Mouse (Mus musculus): ENCODE measurements around the gene Serhl. TPM values are rescaled to one million over a fixed set of nuclear protein-coding genes. Genes with fewer than 3 reads are reported as not detected.
A peak's percentile ranks its signal among the peaks of the same experiment; 100 is the strongest.

Gene Serhl
- polyA plus RNA-seq, 1 experiment from 2014 or later, result 61.5 TPM

DNA sequence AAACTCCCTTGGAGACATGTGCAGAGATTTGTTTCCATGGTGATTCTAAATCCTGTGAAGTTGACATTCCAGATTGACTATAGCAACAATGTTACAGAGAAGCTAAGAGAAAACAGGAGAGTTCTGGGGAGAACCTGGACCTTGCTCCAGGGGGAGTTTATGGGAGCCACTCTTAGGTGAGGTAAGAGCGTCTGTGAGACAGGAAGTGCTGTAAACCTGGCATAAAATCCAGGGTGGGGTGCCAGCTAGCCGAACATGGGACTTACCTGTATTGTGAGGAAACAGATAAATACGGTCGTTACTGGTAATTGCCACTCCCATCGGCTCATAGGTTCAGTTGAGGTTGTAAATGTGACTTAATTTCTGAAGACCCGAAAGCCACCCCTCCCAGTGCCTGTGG lies 17.1 kb downstream of the Serhl start:
- no peak for ATAC-seq (replicated peaks; ENCODE audit: insufficient number of reproducible peaks, insufficient read depth, low FRiP score, low read depth)
- H3K9ac ChIP-seq, result no peak overlapping the region
- no peak overlapping the region for H3K4me3 ChIP-seq
- H3K9me3 ChIP-seq (replicated peaks), result no peaks in the 10 kb centered on the region
- H3K36me3 ChIP-seq, result peaks cover 9% of the 10 kb centered on the region; the same call in 1 of the 2 replicates
- no peaks in the 10 kb centered on the region for H3K27me3 ChIP-seq
- H3K4me1 ChIP-seq (replicated peaks), result peaks cover 3% of the 10 kb centered on the region
- no peak overlapping the region for H3K4me2 ChIP-seq
- H3K27ac ChIP-seq, result no peak overlapping the region
- 81% methylated on average over 6 of the region's 6 CpGs for WGBS

DNA sequence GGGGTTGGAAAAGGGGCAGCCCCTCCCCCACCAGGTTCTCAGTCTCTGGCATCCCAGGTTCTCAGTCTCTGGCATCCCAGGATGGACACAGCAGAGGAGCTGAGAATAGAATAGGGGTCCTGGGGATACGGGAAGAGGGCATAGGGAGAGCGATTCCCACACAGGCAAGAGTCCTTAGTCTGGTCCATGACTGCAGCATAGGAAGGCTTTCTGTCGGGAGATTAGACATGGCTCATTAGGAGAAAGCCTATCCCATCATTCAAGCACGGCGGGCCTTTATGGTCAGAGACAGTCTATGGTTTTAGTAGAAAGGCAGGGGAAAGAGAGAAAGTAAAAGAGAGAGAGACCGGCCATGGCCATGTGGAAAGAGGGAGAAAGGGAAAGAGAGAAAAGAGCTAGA lies 18.5 kb downstream of the Serhl start:
- peaks cover 9% of the 10 kb centered on the region; the same call in 1 of the 2 replicates for H3K36me3 ChIP-seq
- H3K9ac ChIP-seq, result no peak overlapping the region
- no peak overlapping the region for H3K4me2 ChIP-seq
- H3K4me1 ChIP-seq (replicated peaks), result peaks cover 6% of the 10 kb centered on the region
- H3K27me3 ChIP-seq, result no peaks in the 10 kb centered on the region
- no peak overlapping the region for H3K27ac ChIP-seq
- WGBS, result 73% methylated on average over 6 of the region's 6 CpGs
- no peaks in the 10 kb centered on the region for H3K9me3 ChIP-seq (replicated peaks)
- no peak overlapping the region for H3K4me3 ChIP-seq
- no peak for ATAC-seq (replicated peaks; ENCODE audit: insufficient number of reproducible peaks, insufficient read depth, low FRiP score, low read depth)

DNA sequence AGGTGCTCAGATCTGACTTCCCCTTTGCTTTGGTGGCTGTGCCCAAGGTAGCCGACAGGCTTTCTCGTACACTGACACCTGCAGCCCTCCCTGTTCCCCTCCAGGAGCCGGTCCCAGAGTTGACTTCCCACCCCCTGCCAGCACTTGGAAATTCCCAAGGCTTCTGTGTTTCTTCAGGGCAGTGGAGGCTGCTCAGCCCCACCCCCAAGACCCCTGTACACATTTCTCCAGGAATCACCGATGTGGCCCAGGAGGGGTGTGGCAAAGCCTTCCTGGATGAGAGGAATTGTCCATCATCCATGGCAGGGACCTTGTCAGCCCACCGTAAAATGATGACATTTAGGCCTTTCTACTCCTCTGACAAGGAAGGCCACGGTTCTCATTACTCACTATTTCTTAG lies 22.0 kb downstream of the Serhl start:
- Histone ChIP-seq H3K4me2 (no peak overlapping the region), H3K36me3 (peaks cover 13% of the 10 kb centered on the region; the same call in 1 of the 2 replicates), H3K4me1 (replicated peaks) (peaks cover 18% of the 10 kb centered on the region), H3K9me3 (replicated peaks) (no peaks in the 10 kb centered on the region), H3K9ac (no peak overlapping the region), H3K27ac (no peak overlapping the region), H3K27me3 (no peaks in the 10 kb centered on the region), H3K4me3 (no peak overlapping the region)
- ATAC-seq (replicated peaks; ENCODE audit: insufficient number of reproducible peaks, insufficient read depth, low FRiP score, low read depth), result no peak
- WGBS, result 56% methylated on average over 6 of the region's 6 CpGs

DNA sequence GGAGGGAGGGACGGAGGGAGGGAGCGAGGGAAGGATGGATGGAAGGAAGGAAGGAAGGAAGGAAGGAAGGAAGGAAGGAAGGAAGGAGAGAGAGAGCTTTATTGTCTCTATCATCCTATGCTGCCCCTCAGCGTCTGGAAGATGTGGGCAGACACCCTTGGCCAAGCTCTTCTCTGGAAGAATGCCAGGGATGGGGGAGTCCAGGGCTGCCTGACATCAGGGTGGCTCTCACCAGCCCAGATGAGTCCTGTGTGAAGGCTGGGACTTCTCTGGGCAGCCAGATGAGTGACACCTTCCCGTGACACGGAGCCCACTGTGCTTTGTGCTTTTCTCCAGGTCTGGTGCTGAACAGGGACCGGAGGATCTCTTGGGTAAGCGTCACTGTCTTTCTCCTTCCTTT lies 22.6 kb downstream of the Serhl start:
- no peak for ATAC-seq (replicated peaks; ENCODE audit: insufficient number of reproducible peaks, insufficient read depth, low FRiP score, low read depth)

DNA sequence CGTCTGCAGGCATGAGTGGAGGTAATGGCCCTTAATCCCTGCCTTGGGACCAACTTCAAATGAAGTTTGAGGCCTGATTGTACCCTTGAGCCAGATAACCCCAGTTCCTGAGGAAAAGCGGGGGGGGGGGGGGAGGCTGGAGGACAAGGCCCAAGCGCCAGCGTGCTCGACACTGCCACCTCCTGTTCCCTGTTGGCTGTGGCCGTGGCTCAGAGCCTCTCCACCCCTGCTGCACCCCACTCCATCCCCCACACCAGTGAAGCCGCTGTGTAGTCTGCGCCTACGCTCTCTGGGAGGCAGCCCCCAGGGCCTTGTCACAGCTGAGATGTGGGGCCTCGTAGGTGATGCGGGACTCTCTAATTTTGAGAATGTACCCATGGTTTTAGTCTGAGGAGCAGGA lies 23.6 kb downstream of the Serhl start:
- H3K4me2 ChIP-seq, result no peak overlapping the region
- ATAC-seq (replicated peaks; ENCODE audit: insufficient number of reproducible peaks, insufficient read depth, low FRiP score, low read depth), result peak; percentile 73
- WGBS, result 9% methylated on average over 10 of the region's 11 CpGs

More for the DNA sequence above, 22.6 kb downstream of the Serhl start:
- Histone ChIP-seq H3K27me3 (no peaks in the 10 kb centered on the region), H3K9ac (no peak overlapping the region), H3K36me3 (peaks cover 18% of the 10 kb centered on the region; the same call in 1 of the 2 replicates), H3K4me3 (no peak overlapping the region), H3K27ac (no peak overlapping the region), H3K9me3 (replicated peaks) (no peaks in the 10 kb centered on the region), H3K4me2 (no peak overlapping the region), H3K4me1 (replicated peaks) (peaks cover 18% of the 10 kb centered on the region)
- WGBS, result 73% methylated on average over 7 of the region's 7 CpGs

DNA sequence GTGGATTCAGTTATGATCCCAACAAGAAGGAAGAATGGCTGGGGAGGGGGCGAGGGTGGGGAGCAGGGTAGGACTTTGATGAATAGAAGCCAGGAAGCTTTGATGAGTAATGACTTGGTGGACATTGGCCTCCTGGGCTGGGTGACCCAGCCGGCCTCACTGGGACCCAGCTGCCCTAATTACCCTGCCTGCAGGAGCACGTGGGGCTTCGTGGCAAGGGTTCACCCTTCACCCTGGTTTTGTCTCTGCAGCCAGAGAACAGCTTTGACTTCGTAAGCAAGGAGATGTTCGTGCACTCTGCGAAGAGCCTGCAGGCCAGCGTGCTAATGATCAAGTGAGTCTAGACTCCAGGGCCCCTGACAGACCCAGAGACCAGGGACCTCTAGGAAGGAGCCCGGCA lies 24.8 kb downstream of the Serhl start:
- H3K4me1 ChIP-seq (replicated peaks), result peaks cover 20% of the 10 kb centered on the region
- ATAC-seq (replicated peaks; ENCODE audit: insufficient number of reproducible peaks, insufficient read depth, low FRiP score, low read depth), result no peak
- no peak overlapping the region for H3K9ac ChIP-seq
- H3K27me3 ChIP-seq, result no peaks in the 10 kb centered on the region
- H3K36me3 ChIP-seq, result peaks cover 37% of the 10 kb centered on the region
- H3K4me2 ChIP-seq, result no peak overlapping the region
- WGBS, result 86% methylated on average over 9 of the region's 9 CpGs
- H3K27ac ChIP-seq, result no peak overlapping the region
- H3K9me3 ChIP-seq (replicated peaks), result no peaks in the 10 kb centered on the region
- no peak overlapping the region for H3K4me3 ChIP-seq

More for the DNA sequence above, 23.6 kb downstream of the Serhl start:
- Histone ChIP-seq H3K9me3 (replicated peaks) (no peaks in the 10 kb centered on the region), H3K27me3 (no peaks in the 10 kb centered on the region), H3K4me3 (no peak overlapping the region), H3K9ac (no peak overlapping the region), H3K36me3 (peaks cover 29% of the 10 kb centered on the region), H3K4me1 (replicated peaks) (peaks cover 18% of the 10 kb centered on the region), H3K27ac (no peak overlapping the region)

DNA sequence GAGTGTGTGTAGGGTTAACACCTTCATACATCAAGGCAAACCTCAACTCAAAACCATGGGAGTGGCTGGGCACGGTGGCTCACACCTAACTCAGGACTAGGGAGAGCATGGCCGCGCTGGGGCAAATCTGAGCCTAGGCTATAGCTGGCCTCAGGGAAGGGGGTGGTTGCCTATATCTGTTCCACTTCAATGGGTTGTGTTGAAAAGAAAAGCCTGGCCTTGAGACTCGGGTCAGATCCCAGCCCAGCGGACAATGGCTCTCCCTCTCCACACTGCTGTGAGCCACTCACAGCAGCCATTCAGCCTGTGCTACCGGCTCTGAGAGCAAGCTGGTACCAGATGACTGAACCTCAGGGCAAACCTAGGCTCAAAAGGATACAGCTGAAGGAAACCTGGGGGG lies 25.8 kb downstream of the Serhl start:
- 71% methylated on average over 6 of the region's 6 CpGs for WGBS
- no peak for ATAC-seq (replicated peaks; ENCODE audit: insufficient number of reproducible peaks, insufficient read depth, low FRiP score, low read depth)
- Histone ChIP-seq H3K4me2 (no peak overlapping the region), H3K4me1 (replicated peaks) (peaks cover 20% of the 10 kb centered on the region), H3K9me3 (replicated peaks) (no peaks in the 10 kb centered on the region), H3K36me3 (peaks cover 39% of the 10 kb centered on the region), H3K9ac (no peak overlapping the region), H3K27me3 (no peaks in the 10 kb centered on the region), H3K4me3 (no peak overlapping the region), H3K27ac (no peak overlapping the region)

DNA sequence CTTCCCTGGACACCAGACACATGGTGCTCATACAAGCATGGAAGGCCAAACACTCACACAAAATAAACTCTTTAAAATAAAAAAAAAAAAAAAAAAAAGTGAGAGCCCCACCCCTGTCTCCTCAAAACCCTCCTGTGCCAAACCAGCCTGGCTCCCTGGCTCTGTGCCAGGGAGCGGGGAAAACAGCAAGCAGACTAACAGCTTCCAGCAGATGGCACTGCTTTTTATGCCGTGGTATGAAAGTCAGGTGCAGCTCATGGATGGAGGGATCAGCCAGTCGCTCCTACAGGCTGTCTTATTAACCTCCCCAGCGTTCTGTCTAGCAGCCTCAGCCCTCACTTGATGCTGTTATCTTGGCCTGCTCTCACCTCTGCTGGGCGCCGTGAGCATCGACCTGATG lies 29.1 kb downstream of the Serhl start:
- 42% methylated on average over 7 of the region's 7 CpGs for WGBS
- Histone ChIP-seq H3K36me3 (peaks cover 38% of the 10 kb centered on the region), H3K4me2 (no peak overlapping the region), H3K4me1 (replicated peaks) (peaks cover 18% of the 10 kb centered on the region), H3K4me3 (no peak overlapping the region), H3K9ac (no peak overlapping the region), H3K27me3 (no peaks in the 10 kb centered on the region), H3K9me3 (replicated peaks) (no peaks in the 10 kb centered on the region), H3K27ac (no peak overlapping the region)
- no peak for ATAC-seq (replicated peaks; ENCODE audit: insufficient number of reproducible peaks, insufficient read depth, low FRiP score, low read depth)

DNA sequence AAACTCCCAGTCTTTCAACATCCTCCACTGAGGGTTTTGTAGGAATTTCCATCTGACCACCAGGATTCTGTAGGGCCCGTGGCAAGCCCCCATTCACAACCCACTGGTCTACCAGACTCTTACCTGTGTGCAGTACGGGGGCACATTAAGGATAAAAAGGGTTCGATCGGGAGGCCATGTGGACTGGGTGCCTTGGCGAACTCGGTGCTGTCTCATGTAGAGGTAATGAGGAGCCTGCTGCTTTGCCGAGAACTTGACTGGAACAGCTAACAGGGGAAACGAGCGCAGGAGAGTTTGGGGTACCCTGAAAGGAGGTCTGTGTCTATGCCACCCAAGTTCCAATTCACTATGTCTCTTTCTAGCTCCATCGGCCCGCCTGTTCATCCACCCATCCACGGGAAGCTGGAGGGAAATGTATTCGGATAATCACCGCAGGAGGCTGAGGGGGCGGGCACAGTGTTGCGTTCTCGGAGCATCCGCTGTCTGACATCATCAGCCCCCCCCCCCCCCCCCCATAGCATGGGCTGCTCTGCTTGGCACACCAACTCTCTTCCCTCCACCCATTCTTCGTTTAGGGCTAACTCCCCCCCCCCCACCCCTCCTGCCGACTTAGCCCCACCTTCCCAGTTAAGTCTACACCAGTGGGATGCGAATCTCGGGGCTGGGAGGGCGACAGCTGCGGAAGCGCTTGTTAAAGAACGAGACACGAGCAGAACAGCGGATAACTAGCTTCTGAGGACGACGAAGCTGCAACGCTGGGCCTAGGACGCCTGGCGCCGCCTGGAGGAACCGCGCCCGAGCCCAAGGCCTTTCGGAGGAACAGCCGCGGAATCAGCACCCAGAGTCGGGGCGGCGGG lies 32.6 kb downstream of the Serhl start:
- peak overlapping the region; percentile 82 for H3K4me2 ChIP-seq
- peak overlapping the region; percentile 98 for H3K4me3 ChIP-seq
- H3K9ac ChIP-seq, result peak overlapping the region; percentile 84
- H3K4me1 ChIP-seq (replicated peaks), result peaks cover 12% of the 10 kb centered on the region
- peak; percentile 37 for ATAC-seq (replicated peaks; ENCODE audit: insufficient number of reproducible peaks, insufficient read depth, low FRiP score, low read depth)
- WGBS, result 4% methylated on average over 42 of the region's 43 CpGs
- H3K9me3 ChIP-seq (replicated peaks), result no peaks in the 10 kb centered on the region
- H3K36me3 ChIP-seq, result peaks cover 41% of the 10 kb centered on the region
- H3K27me3 ChIP-seq, result no peaks in the 10 kb centered on the region
- peak overlapping the region; percentile 79 for H3K27ac ChIP-seq

DNA sequence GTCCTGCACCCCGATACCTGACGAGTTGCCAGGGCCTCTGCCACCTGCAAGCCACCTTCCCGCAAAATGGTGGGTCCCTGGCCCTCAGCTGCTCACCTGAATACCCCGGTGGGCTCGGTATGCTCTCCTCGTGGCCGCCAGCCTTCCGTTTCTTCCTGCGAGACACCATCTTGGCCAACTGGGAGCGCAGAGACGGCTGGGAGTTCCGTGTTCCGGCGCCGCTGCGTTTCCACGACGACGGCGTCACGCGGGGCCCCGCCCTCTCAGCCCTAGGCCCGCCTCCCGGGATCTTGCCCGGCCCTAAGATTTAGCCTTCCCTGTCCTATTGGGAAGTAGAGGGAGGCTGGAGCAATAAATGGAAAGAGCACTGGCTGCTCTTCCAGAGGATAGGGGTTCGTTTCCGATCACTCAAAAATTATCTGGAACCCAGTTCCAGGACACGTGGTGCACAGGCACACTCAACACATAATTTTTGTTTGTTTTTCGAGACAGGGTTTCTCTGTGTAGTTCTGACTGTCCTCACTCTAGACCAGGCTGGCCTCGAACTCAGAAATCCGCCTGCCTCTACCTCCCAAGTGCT lies 33.4 kb downstream of the Serhl start, which contains the start of gene Rrp7a:
Gene Rrp7a, minus strand, starts transcription at position 236 of the 580 bp plus-strand sequence.
- Histone ChIP-seq H3K4me3 (peak within 1 kb of the TSS; percentile 98), H3K36me3 (peaks cover 40% of the 10 kb centered on the region), H3K4me2 (peak within 1 kb of the TSS; percentile 82), H3K4me1 (replicated peaks) (peaks cover 12% of the 10 kb centered on the region), H3K27ac (peak within 1 kb of the TSS; percentile 79), H3K9ac (peak within 1 kb of the TSS; percentile 84), H3K27me3 (no peaks in the 10 kb centered on the region), H3K9me3 (replicated peaks) (no peaks in the 10 kb centered on the region)
- 9% methylated on average over 32 of the region's 32 CpGs for WGBS
- ATAC-seq (replicated peaks; ENCODE audit: insufficient number of reproducible peaks, insufficient read depth, low FRiP score, low read depth), result peak; percentile 89

DNA sequence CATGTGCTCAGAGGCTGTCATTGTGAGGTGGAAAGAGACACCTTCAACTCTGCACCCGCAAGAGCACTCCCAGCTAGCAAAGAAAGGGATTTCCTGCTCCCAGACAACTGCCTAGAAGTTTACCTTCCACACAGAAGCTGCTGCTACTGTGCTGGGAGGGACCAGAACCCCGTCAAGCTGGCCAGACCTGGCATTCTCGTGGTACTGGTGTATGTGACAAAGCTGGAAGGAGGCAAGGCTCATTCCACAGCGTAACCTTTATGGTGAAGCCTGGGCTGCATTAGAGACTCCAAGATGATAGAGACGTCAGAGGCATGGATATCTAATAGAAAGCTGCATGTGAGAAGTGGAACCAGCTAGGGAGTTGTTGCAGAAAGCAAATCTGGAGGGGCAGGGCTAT lies 35.3 kb downstream of the Serhl start:
- ATAC-seq (replicated peaks; ENCODE audit: insufficient number of reproducible peaks, insufficient read depth, low FRiP score, low read depth), result no peak
- WGBS, result 58% methylated on average over 5 of the region's 5 CpGs
- Histone ChIP-seq H3K36me3 (peaks cover 44% of the 10 kb centered on the region), H3K27ac (no peak overlapping the region), H3K4me3 (no peak overlapping the region), H3K9me3 (replicated peaks) (no peaks in the 10 kb centered on the region), H3K27me3 (no peaks in the 10 kb centered on the region), H3K9ac (no peak overlapping the region), H3K4me1 (replicated peaks) (peaks cover 9% of the 10 kb centered on the region), H3K4me2 (no peak overlapping the region)

Data from heart, embryonic 15.5 days (tissue).